Mouse (Mus musculus) lung, postnatal 0 days (tissue): ENCODE measurements around the gene Atraid.

Source experiments
- CTCF ChIP-seq: IDR thresholded peaks from 2 replicates; pipeline ENCODE4 v1.5.1; 2016; ENCODE audit warnings: antibody characterized with exemption, mild to moderate bottlenecking
- EP300 ChIP-seq: IDR thresholded peaks from 2 replicates; pipeline ENCODE4 v1.6.1; 2016; ENCODE audit warnings: antibody characterized with exemption, mild to moderate bottlenecking, control low read depth

GRCm38 (mm10) chr5:31022690-31023089 lies 25.4 kb upstream of the Atraid start:
- TF ChIP-seq EP300 (no peak), CTCF (no peak)
